Mouse (Mus musculus) liver, postnatal 0 days (tissue): ENCODE data around the gene Wdr45b.

Experiments used
- CTCF ChIP-seq: sonication (generic); IDR thresholded peaks from 2 replicates; pipeline ENCODE4 v1.5.1; 2016; ENCODE audit warnings: antibody characterized with exemption, low read depth
- EP300 ChIP-seq: IDR thresholded peaks from 2 replicates; pipeline ENCODE4 v1.6.1; 2016; ENCODE audit warnings: antibody characterized with exemption, low read depth, mild to moderate bottlenecking

DNA sequence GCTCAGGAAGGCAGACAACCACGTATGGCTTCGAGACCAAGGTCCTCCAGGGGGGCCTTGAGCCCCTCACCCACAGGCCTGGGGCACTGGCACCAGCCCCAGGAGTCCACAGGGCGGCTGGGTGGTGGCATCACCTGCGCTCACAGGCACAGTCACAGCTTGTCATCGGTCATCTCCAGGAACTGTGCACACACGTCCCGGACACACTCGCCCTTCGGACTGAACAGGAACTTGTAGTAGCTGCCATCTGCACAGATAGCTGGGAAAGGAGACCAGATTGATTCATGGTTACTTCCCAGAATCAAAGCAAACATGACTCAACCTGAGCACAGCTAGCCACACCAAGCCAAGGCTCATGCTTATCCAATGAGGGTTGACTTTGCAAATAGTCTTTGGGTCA, 26.0 kb downstream of the Wdr45b start:
- TF ChIP-seq CTCF (no peak), EP300 (no peak)
